Mouse (Mus musculus) hindbrain, postnatal 0 days (tissue): ENCODE data around the gene March10. TPM values are rescaled to one million over a fixed set of nuclear protein-coding genes. Genes with fewer than 3 reads are reported as not detected.

Experiments used
- ATAC-seq: fragments of 200-750 bp; cut with Nextera tagmentation; 2 replicates; pipeline ENCODE4 v1.8.0; 2017; ENCODE audit warnings: mild to moderate bottlenecking, moderate TSS enrichment, moderate library complexity
- DNase-seq: peaks from one replicate; pipeline ENCODE4 v3.0.0-alpha.2; 2015; ENCODE audit warnings: low spot score
- H3K27ac ChIP-seq: fragments of 300-500 bp; sonication (generic); 2 replicates; pipeline ENCODE4 v1.5.1; 2014; ENCODE audit warnings: mild to moderate bottlenecking
- H3K27me3 ChIP-seq: fragments of 300-500 bp; sonication (generic); 2 replicates; pipeline ENCODE4 v1.6.1; 2014; ENCODE audit warnings: low read length, mixed read lengths; ENCODE audit not compliant: insufficient read depth
- H3K36me3 ChIP-seq: fragments of 300-500 bp; sonication (generic); 2 replicates; pipeline ENCODE4 v1.6.1; 2014; ENCODE audit warnings: low read length, mixed read lengths; ENCODE audit not compliant: insufficient read depth
- H3K4me1 ChIP-seq: fragments of 300-500 bp; sonication (generic); 2 replicates; pipeline ENCODE4 v1.6.1; 2014; ENCODE audit warnings: antibody characterized with exemption, low read length, mixed read lengths; ENCODE audit not compliant: insufficient read depth
- H3K4me2 ChIP-seq: fragments of 300-500 bp; sonication (generic); 2 replicates; pipeline ENCODE4 v1.6.1; 2014; ENCODE audit warnings: low read depth, mild to moderate bottlenecking, low read length, moderate library complexity, mixed read lengths
- H3K4me3 ChIP-seq: fragments of 300-500 bp; sonication (generic); 2 replicates; pipeline ENCODE4 v1.5.1; 2014; ENCODE audit warnings: low read length
- H3K9ac ChIP-seq: fragments of 300-500 bp; sonication (generic); replicated peaks from 2 replicates; pipeline ENCODE4 v1.6.1; 2014; ENCODE audit warnings: mild to moderate bottlenecking, low read length, moderate library complexity, mixed read lengths
- H3K9me3 ChIP-seq: fragments of 300-500 bp; sonication (generic); 2 replicates; pipeline ENCODE4 v1.6.1; 2016; ENCODE audit warnings: low read length, mixed read lengths
- CTCF ChIP-seq: IDR thresholded peaks from 2 replicates; pipeline ENCODE4 v1.5.1; 2016; ENCODE audit warnings: antibody characterized with exemption, control low read depth, low read depth
- WGBS: fragments of 180-500 bp; shearing (Covaris S2); extraction: QIAGEN DNeasy Blood & Tissue Kit; methylation state at CpG from one replicate; pipeline ENCODE4 v1.1.7; 2014; 5-methylcytosine and 5-hydroxymethylcytosine counted together
- polyA plus RNA-seq: library from polyadenylated mRNA; unstranded; fragments of >200 nt; fragmentation: Nextera tagmentation; extraction: Ambion mirVana; gene quantifications from 2 replicates; pipeline ENCODE4 v1.2.1, GENCODE M21; 2015
- total RNA-seq: library from RNA; depleted of rRNA; stranded (reverse); fragments of >200 nt; gene quantifications from 2 replicates; pipeline ENCODE4 v1.2.3, GENCODE M21; 2014

The March10 gene
- total and polyA plus RNA-seq, 2 experiments from 2014 or later: 0.52 to 0.58 TPM

- H3K4me2 ChIP-seq: no peak overlapping the region
- no peaks in the 10 kb centered on the region for H3K9me3 ChIP-seq
- peaks cover 6% of the 10 kb centered on the region; the same call in 1 of the 2 replicates for H3K4me1 ChIP-seq
- 91% methylated on average over 7 of the region's 7 CpGs for WGBS
- ATAC-seq: no peak
- H3K36me3 ChIP-seq: no peaks in the 10 kb centered on the region
- no peak overlapping the region for H3K9ac ChIP-seq
- DNase-seq: no peak
- no peak for TF ChIP-seq CTCF
- H3K27ac ChIP-seq: no peak overlapping the region
- H3K27me3 ChIP-seq: no peaks in the 10 kb centered on the region
- H3K4me3 ChIP-seq: no peak overlapping the region
Observed at GRCm38 (mm10) chr11:105350643-105351042, 105.9 kb downstream of the March10 start.

DNA sequence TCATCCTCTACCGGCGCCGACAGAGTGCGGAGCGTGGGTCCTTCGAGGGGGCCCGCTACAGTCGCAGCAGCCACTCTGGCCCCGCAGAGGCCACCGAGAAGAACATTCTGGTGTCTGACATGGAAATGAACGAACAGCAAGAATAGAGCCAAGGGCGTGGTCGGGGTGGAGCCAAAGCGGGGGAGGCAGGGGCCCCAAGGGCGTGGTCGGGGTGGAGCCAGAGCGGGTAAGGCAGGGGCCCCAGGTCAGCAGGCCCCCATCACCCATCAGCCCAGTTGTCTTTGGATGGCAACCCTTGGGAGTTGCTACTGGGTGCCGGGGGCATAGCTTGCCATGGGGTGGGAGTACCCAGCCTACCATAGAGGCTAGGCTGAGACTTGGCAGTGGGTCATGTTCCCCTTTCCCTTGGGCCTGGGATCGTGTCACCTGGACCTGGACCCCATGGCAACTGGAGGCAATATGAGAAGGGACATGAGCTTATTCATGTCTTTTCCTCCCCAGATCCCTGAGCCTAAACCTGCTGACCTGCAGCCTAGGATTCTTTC, 106.7 kb downstream of the March10 start:
- no peak for TF ChIP-seq CTCF

GRCm38 (mm10) chr11:105348495-105348982, 108.0 kb downstream of the March10 start:
- H3K4me1 ChIP-seq: peaks cover 6% of the 10 kb centered on the region; the same call in 1 of the 2 replicates
- H3K27me3 ChIP-seq: no peaks in the 10 kb centered on the region
- H3K9ac ChIP-seq: no peak overlapping the region
- no peak for TF ChIP-seq CTCF
- no peak overlapping the region for H3K4me2 ChIP-seq
- H3K4me3 ChIP-seq: no peak overlapping the region
- ATAC-seq (no peak), DNase-seq (no peak)
- 94% methylated on average over 9 of the region's 9 CpGs for WGBS
- no peaks in the 10 kb centered on the region for H3K36me3 ChIP-seq
- no peaks in the 10 kb centered on the region for H3K9me3 ChIP-seq
- H3K27ac ChIP-seq: no peak overlapping the region

More for the DNA sequence above, 106.7 kb downstream of the March10 start:
- DNase-seq (no peak), ATAC-seq (no peak)
- WGBS: 94% methylated on average over 19 of the region's 19 CpGs
- no peaks in the 10 kb centered on the region for H3K9me3 ChIP-seq
- no peak overlapping the region for H3K4me2 ChIP-seq
- H3K4me1 ChIP-seq: peaks cover 6% of the 10 kb centered on the region; the same call in 1 of the 2 replicates
- H3K36me3 ChIP-seq: no peaks in the 10 kb centered on the region
- H3K9ac ChIP-seq: no peak overlapping the region
- H3K27ac ChIP-seq: no peak overlapping the region
- no peak overlapping the region for H3K4me3 ChIP-seq
- no peaks in the 10 kb centered on the region for H3K27me3 ChIP-seq

DNA sequence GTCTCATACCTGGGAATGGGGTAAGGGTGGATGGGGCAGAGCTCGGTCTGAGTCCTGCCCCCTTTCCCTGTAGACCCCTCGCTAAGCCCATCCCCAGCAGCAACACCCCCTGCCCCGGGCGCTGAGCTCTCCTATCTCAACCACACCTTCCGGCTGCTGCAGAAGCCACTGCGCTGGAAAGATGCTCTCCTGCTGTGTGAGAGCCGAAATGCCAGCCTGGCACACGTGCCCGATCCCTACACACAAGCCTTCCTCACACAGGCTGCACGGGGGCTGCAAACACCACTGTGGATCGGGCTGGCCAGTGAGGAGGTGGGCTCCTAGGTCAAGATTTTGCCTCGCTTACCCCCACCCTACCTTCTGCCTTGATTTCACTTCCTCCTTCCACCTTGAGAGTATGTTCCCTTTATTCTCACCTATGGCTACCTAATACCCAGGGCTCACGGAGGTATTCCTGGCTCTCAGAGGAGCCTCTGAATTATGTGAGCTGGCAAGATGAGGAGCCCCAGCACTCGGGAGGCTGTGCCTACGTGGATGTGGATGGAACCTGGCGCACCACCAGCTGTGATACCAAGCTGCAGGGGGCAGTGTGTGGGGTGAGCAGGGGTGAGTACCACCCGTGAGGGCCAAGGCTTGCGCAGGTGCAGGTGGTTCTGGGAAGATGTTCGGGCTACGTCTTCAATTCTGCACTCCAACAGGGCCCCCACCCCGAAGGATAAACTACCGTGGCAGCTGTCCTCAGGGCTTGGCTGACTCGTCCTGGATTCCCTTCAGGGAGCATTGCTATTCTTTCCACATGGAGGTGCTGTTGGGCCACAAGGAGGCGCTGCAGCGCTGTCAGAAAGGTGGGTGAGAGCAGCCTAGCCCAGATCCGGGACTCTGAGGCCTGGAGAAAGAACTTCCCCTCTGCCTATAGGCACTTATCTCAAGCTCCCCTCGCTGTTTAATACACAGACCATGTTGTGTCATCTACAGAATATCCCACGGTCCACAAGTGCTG, 109.1 kb downstream of the March10 start:
- H3K27me3 ChIP-seq: no peaks in the 10 kb centered on the region
- H3K4me1 ChIP-seq: no peaks in the 10 kb centered on the region
- H3K9ac ChIP-seq: peak overlapping the region; percentile 28; the same call in 1 of the 2 replicates
- no peak overlapping the region for H3K4me3 ChIP-seq
- 53% methylated on average over 28 of the region's 28 CpGs for WGBS
- H3K27ac ChIP-seq: no peak overlapping the region
- peak overlapping the region; percentile 38 for H3K4me2 ChIP-seq
- ATAC-seq: peak; percentile 85
- TF ChIP-seq CTCF: peak; percentile 96
- no peaks in the 10 kb centered on the region for H3K9me3 ChIP-seq
- peak; percentile 94 for DNase-seq
- no peaks in the 10 kb centered on the region for H3K36me3 ChIP-seq

- peak; percentile 30 for DNase-seq
- Histone ChIP-seq H3K36me3 (no peaks in the 10 kb centered on the region), H3K27ac (no peak overlapping the region), H3K9me3 (no peaks in the 10 kb centered on the region), H3K4me3 (no peak overlapping the region), H3K9ac (no peak overlapping the region), H3K27me3 (no peaks in the 10 kb centered on the region), H3K4me1 (no peaks in the 10 kb centered on the region), H3K4me2 (no peak overlapping the region)
- 75% methylated on average over 2 of the region's 2 CpGs for WGBS
- ATAC-seq: no peak
- TF ChIP-seq CTCF: peak; percentile 70
Observed at GRCm38 (mm10) chr11:105345284-105345683, 111.3 kb downstream of the March10 start.

GRCm38 (mm10) chr11:105338596-105339390, 117.7 kb downstream of the March10 start:
- Histone ChIP-seq H3K27ac (no peak overlapping the region), H3K9ac (no peak overlapping the region), H3K4me1 (peaks cover 7% of the 10 kb centered on the region), H3K36me3 (no peaks in the 10 kb centered on the region), H3K4me3 (no peak overlapping the region), H3K4me2 (no peak overlapping the region), H3K27me3 (no peaks in the 10 kb centered on the region), H3K9me3 (no peaks in the 10 kb centered on the region)
- WGBS: 52% methylated on average over 12 of the region's 12 CpGs
- TF ChIP-seq CTCF: no peak
- ATAC-seq (peak; percentile 62; the same call in 1 of the 2 replicates), DNase-seq (peak; percentile 75)
